Mouse (Mus musculus) hematopoietic stem cell, adult 5-6 weeks (primary cell): Measurements from ENCODE around the gene Rpl5. TPM values are rescaled to one million over a fixed set of nuclear protein-coding genes. Genes with fewer than 3 reads are reported as not detected.

Experiments
- ATAC-seq, 2 experiments: fragments of 125-278 bp in 1 of 2; replicated peaks in 1 of 2; 2 replicates each; pipeline ENCODE4 v1.8.0; 2016 to 2017; ENCODE audit warnings: inconsistent platforms in 2 of 2, mild to moderate bottlenecking in 2 of 2, moderate number of reproducible peaks in 2 of 2, low read depth in 1 of 2, moderate TSS enrichment in 1 of 2; ENCODE audit not compliant: low FRiP score in 2 of 2, poor library complexity in 2 of 2, severe bottlenecking in 2 of 2, insufficient read depth in 1 of 2, low TSS enrichment in 1 of 2
- total RNA-seq: library from RNA; stranded (forward); fragments of 172-1452, 232-1000 nt; gene quantifications from 2 replicates; pipeline ENCODE4 v1.2.3, GENCODE M21; 2017

Gene Rpl5
- 277 and 564 TPM in 2 replicates for total RNA-seq

- ATAC-seq, result peak; percentile 90 to 96
Measured at GRCm38 (mm10) chr5:107900206-107901013, at the start of gene Rpl5. TSS of gene Rpl5 (plus strand) at chr5:107900502.

GRCm38 (mm10) chr5:107853807-107854206, 46.5 kb upstream of the Rpl5 start:
- ATAC-seq, result no peak; a peak in 1 of 4 replicates

GRCm38 (mm10) chr5:107854556-107854955, 45.7 kb upstream of the Rpl5 start:
- no peak for ATAC-seq

- no peak for ATAC-seq
Measured at GRCm38 (mm10) chr5:107855546-107855945, 44.8 kb upstream of the Rpl5 start.

GRCm38 (mm10) chr5:107858963-107859362, 41.3 kb upstream of the Rpl5 start:
- peak; percentile 39 to 46; a peak in 1 of 4 replicates for ATAC-seq

- ATAC-seq, result no peak
Measured at GRCm38 (mm10) chr5:107863971-107864370, 36.3 kb upstream of the Rpl5 start.

- ATAC-seq, result peak; percentile 31 to 59; a peak in 2 of 4 replicates
Measured at GRCm38 (mm10) chr5:107866127-107867126, 33.9 kb upstream of the Rpl5 start.

- ATAC-seq, result peak; percentile 47 to 82
Measured at GRCm38 (mm10) chr5:107867970-107868904, 32.1 kb upstream of the Rpl5 start.

- peak; percentile 58 to 68 for ATAC-seq
Measured at GRCm38 (mm10) chr5:107868905-107869424, 31.3 kb upstream of the Rpl5 start.

- no peak; a peak in 1 of 4 replicates for ATAC-seq
Measured at GRCm38 (mm10) chr5:107869701-107870100, 30.6 kb upstream of the Rpl5 start.

- no peak for ATAC-seq
Measured at GRCm38 (mm10) chr5:107873330-107873729, 27.0 kb upstream of the Rpl5 start.

GRCm38 (mm10) chr5:107873886-107874302, 26.4 kb upstream of the Rpl5 start:
- no peak for ATAC-seq

GRCm38 (mm10) chr5:107874561-107875260, 25.6 kb upstream of the Rpl5 start, which contains the start of gene Evi5:
TSS of gene Evi5 (minus strand) at chr5:107875107.
- no peak for ATAC-seq

- ATAC-seq, result no peak
Measured at GRCm38 (mm10) chr5:107875261-107875611, 25.1 kb upstream of the Rpl5 start.

- no peak for ATAC-seq
Measured at GRCm38 (mm10) chr5:107877053-107877452, 23.2 kb upstream of the Rpl5 start.

- no peak for ATAC-seq
Measured at GRCm38 (mm10) chr5:107880710-107881109, 19.6 kb upstream of the Rpl5 start.
